Mouse (Mus musculus): Measurements from ENCODE around the gene Clca3a1.
"Not testable (repeated sequence)": the region's sequence is repeated elsewhere in the genome, so short reads cannot be mapped to it uniquely, and the experiment has no call there.

The Clca3a1 gene

GRCm38 (mm10) chr3:144760592-144761309 is at the start of gene Clca3a1:
Gene Clca3a1, minus strand, starts transcription at chr3:144760977.
- DNase-seq (ENCODE audit: low spot score) = no peak

- DNase-seq (ENCODE audit: low spot score) = not testable (repeated sequence)
These were observed 47.6 kb upstream of the Clca3a1 start for GRCm38 (mm10) chr3:144808153-144808925.

- not testable (repeated sequence) for DNase-seq (ENCODE audit: low spot score)
These were observed 45.8 kb upstream of the Clca3a1 start for GRCm38 (mm10) chr3:144806626-144807025.

GRCm38 (mm10) chr3:144801861-144802260 is 41.1 kb upstream of the Clca3a1 start:
- DNase-seq (ENCODE audit: low spot score) = no peak

GRCm38 (mm10) chr3:144785181-144786148 is 24.7 kb upstream of the Clca3a1 start:
- no peak for DNase-seq (ENCODE audit: low spot score)

GRCm38 (mm10) chr3:144765161-144765560 is 4.4 kb upstream of the Clca3a1 start:
- no peak for DNase-seq (ENCODE audit: low spot score)

GRCm38 (mm10) chr3:144761454-144761853 is 677 bp upstream of the Clca3a1 start:
- no peak for DNase-seq (ENCODE audit: low spot score)

- DNase-seq (ENCODE audit: low spot score) = no peak
These were observed 1.1 kb downstream of the Clca3a1 start for GRCm38 (mm10) chr3:144759719-144760118.

- not testable (repeated sequence) for DNase-seq (ENCODE audit: low spot score)
These were observed 4.7 kb downstream of the Clca3a1 start for GRCm38 (mm10) chr3:144756103-144756502.

GRCm38 (mm10) chr3:144753120-144753519 is 7.7 kb downstream of the Clca3a1 start:
- DNase-seq (ENCODE audit: low spot score) = no peak

GRCm38 (mm10) chr3:144749062-144749963 is 11.5 kb downstream of the Clca3a1 start:
- not testable (repeated sequence) for DNase-seq (ENCODE audit: low spot score)

GRCm38 (mm10) chr3:144747706-144748105 is 13.1 kb downstream of the Clca3a1 start:
- DNase-seq (ENCODE audit: low spot score) = not testable (repeated sequence)

- DNase-seq (ENCODE audit: low spot score) = not testable (repeated sequence)
These were observed 22.4 kb downstream of the Clca3a1 start for GRCm38 (mm10) chr3:144738396-144738795.

- DNase-seq (ENCODE audit: low spot score) = peak; percentile 45
These were observed 23.9 kb downstream of the Clca3a1 start for GRCm38 (mm10) chr3:144736831-144737230.

- DNase-seq (ENCODE audit: low spot score) = peak; percentile 71
These were observed 37.3 kb downstream of the Clca3a1 start for GRCm38 (mm10) chr3:144723455-144723854.

GRCm38 (mm10) chr3:144722566-144722965 is 38.2 kb downstream of the Clca3a1 start:
- DNase-seq (ENCODE audit: low spot score) = not testable (repeated sequence)

GRCm38 (mm10) chr3:144721860-144722256 is 38.9 kb downstream of the Clca3a1 start:
- DNase-seq (ENCODE audit: low spot score) = no peak

GRCm38 (mm10) chr3:144721077-144721859 is 39.5 kb downstream of the Clca3a1 start:
- no peak for DNase-seq (ENCODE audit: low spot score)

- peak; percentile 95 for DNase-seq (ENCODE audit: low spot score)
These were observed 40.7 kb downstream of the Clca3a1 start, which contains the start of gene Sh3glb1 for GRCm38 (mm10) chr3:144719901-144720747. Gene Sh3glb1, minus strand, starts transcription at chr3:144720335.
